Mouse (Mus musculus) midbrain, embryonic 14.5 days (tissue): Measurements from ENCODE around the gene Mcoln3. TPM values are rescaled to one million over a fixed set of nuclear protein-coding genes. Genes with fewer than 3 reads are reported as not detected.

Experiments used
- ATAC-seq: fragments of 200-750 bp; cut with Nextera tagmentation; 2 replicates; pipeline ENCODE4 v1.8.0; 2017; ENCODE audit warnings: moderate number of reproducible peaks, moderate library complexity; ENCODE audit not compliant: low FRiP score, low TSS enrichment
- DNase-seq: peaks from one replicate; pipeline ENCODE4 v3.0.0-alpha.2; 2015
- H3K27ac ChIP-seq: fragments of 300-500 bp; sonication (generic); replicated peaks from 2 replicates; pipeline ENCODE4 v1.5.1; 2014; ENCODE audit warnings: mild to moderate bottlenecking, low read depth, low read length, moderate library complexity
- H3K27me3 ChIP-seq: fragments of 300-500 bp; sonication (generic); 2 replicates; pipeline ENCODE4 v1.6.1; 2014; ENCODE audit warnings: low read length, control low read depth, mixed read lengths; ENCODE audit not compliant: control insufficient read depth, insufficient read depth
- H3K36me3 ChIP-seq: fragments of 300-500 bp; sonication (generic); 2 replicates; pipeline ENCODE4 v1.6.1; 2014; ENCODE audit warnings: low read length, control low read depth; ENCODE audit not compliant: control insufficient read depth, insufficient read depth
- H3K4me1 ChIP-seq: fragments of 300-500 bp; sonication (generic); 2 replicates; pipeline ENCODE4 v1.6.1; 2014; ENCODE audit warnings: mild to moderate bottlenecking, antibody characterized with exemption, low read length, control low read depth; ENCODE audit not compliant: control insufficient read depth, insufficient read depth
- H3K4me2 ChIP-seq: fragments of 300-500 bp; sonication (generic); 2 replicates; pipeline ENCODE4 v1.6.1; 2014; ENCODE audit warnings: mild to moderate bottlenecking, low read length, moderate library complexity
- H3K4me3 ChIP-seq: fragments of 300-500 bp; sonication (generic); replicated peaks from 2 replicates; pipeline ENCODE4 v1.5.1; 2014; ENCODE audit warnings: low read depth, low read length
- H3K9ac ChIP-seq: fragments of 300-500 bp; sonication (generic); replicated peaks from 2 replicates; pipeline ENCODE4 v1.6.1; 2014; ENCODE audit warnings: mild to moderate bottlenecking, low read length, moderate library complexity
- H3K9me3 ChIP-seq: fragments of 300-500 bp; sonication (generic); 2 replicates; pipeline ENCODE4 v1.6.1; 2016; ENCODE audit warnings: low read length, control low read depth, mixed read lengths; ENCODE audit not compliant: control insufficient read depth
- WGBS: fragments of 180-500 bp; shearing (Covaris S2); extraction: QIAGEN DNeasy Blood & Tissue Kit; methylation state at CpG from one replicate; pipeline ENCODE4 v1.1.7; 2014; 5-methylcytosine and 5-hydroxymethylcytosine counted together
- polyA plus RNA-seq: library from polyadenylated mRNA; unstranded; fragments of >200 nt; fragmentation: Nextera tagmentation; extraction: Ambion mirVana; gene quantifications from 2 replicates; pipeline ENCODE4 v1.2.1, GENCODE M21; 2014

The Mcoln3 gene
- polyA plus RNA-seq, 1 experiment from 2014 or later: 0.61 TPM

DNA sequence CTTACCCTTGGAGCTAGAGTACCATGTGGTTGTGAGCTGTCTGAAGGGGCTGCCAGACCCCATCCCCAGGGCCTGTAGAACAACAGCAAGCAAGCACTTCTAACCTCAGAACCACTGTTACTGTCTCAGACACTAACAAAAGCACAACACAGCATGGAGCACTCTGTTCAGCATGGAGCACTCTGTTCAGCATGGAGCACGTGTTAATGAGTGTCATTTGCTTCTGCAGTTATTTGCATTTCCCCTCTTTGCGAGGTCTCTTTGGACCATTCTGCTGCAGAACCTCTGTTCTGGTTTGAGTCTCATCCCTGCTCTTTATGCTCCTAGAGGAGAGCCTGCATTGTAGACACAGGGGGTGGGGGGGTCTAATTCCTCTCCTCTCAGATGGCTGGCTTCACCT is 35.7 kb downstream of the Mcoln3 start:
- WGBS: 75% methylated on average over 2 of the region's 2 CpGs
- ATAC-seq: no peak
- H3K9ac ChIP-seq: no peak overlapping the region

DNA sequence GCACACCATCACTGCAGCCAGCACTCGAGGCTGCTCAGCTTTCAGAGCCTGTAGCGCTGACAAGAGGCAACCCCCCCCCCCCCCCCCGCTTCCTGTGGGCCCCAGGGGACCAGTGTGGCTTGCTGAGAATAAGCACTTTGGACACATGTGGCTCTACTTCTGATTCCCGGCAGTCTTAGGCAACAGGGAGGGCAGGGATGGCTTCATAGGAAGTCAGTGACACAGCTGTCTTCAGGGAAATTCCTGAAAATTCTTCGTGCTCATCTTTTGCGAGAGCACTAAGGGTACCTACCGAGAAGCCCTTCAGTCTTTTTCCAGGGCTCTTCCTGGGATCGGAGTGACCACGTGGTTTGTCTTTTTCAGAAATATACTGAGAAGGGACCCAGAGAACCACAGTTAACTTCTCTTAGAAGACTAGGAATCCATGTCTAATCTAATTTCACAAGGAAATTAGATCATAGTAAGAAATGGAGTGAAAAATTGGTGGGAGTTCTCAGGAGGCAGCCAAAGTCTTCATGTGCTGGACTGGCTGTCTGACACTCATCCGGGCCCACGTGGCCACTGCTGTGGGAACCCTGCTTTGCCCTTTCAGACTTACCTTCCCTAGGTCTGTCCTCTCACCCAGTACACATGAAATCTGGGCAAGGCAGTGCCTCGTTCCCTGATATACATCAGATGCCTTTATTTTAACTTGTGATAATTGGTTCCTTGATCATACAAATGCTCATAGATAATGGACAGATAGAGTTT is 36.8 kb downstream of the Mcoln3 start:
- no peaks in the 10 kb centered on the region for H3K36me3 ChIP-seq
- H3K27me3 ChIP-seq: peaks cover 25% of the 10 kb centered on the region
- H3K9ac ChIP-seq: no peak overlapping the region
- peaks cover 8% of the 10 kb centered on the region; the same call in 1 of the 2 replicates for H3K4me1 ChIP-seq
- no peak overlapping the region for H3K4me3 ChIP-seq
- no peak; the same call in 1 of the 2 replicates for ATAC-seq
- H3K9me3 ChIP-seq: no peaks in the 10 kb centered on the region
- 19% methylated on average over 12 of the region's 12 CpGs for WGBS
- peak overlapping the region; percentile 8; the same call in 1 of the 2 replicates for H3K4me2 ChIP-seq
- DNase-seq: peak; percentile 37
- no peak overlapping the region for H3K27ac ChIP-seq

More for the DNA sequence above, 35.7 kb downstream of the Mcoln3 start:
- H3K27ac ChIP-seq: no peak overlapping the region
- H3K36me3 ChIP-seq: no peaks in the 10 kb centered on the region
- no peak for DNase-seq
- no peaks in the 10 kb centered on the region for H3K9me3 ChIP-seq
- no peak overlapping the region for H3K4me3 ChIP-seq
- peaks cover 26% of the 10 kb centered on the region for H3K27me3 ChIP-seq
- H3K4me1 ChIP-seq: peaks cover 8% of the 10 kb centered on the region; the same call in 1 of the 2 replicates
- no peak overlapping the region for H3K4me2 ChIP-seq

DNA sequence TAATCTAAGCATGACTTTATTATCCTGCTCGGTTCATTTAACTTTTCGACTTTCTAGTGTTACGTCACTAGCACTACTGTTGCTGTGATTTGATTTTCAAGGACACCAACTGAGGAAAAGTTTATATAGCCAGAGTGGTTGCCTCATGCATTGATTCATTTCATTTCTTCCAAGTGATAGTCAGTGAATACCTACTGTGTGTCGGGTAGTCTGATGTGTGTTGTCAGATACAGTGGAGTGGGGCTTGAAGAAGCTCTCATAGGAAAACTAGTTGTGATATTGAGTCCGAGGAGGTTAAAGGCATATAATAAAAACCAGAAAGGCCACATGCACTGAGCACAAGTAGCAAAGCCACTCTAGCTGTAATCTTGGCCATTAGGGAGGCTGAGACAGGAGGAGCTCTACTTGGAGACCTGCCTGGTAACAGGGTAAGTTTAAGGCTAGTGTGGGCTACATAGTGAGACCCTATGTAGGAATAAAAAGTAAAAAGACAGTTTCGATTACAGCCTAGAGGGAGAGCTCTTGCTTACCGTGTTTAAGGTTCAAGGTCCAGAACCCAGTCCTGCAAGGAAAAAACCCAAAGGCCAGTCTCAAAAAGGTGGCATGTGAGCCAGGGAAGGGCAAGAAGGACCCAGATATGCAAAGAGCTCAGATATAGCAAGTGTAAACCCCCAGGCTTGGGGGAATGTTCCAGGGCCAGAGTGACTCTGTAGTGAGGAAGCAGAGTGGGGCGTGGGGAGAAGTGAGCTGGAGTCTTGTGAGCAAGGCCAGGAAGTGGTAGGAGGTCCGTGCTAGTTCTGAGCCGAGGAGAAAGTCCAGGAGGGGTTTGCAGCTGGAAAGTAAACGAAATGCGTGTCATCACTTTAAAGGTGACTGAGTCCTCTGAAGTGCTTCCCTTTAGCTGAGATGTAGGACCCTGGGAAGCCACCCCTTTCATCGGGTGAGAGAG is 38.7 kb downstream of the Mcoln3 start:
- Histone ChIP-seq H3K36me3 (no peaks in the 10 kb centered on the region), H3K4me2 (no peak overlapping the region), H3K27ac (no peak overlapping the region), H3K9ac (no peak overlapping the region), H3K4me3 (no peak overlapping the region), H3K4me1 (no peaks in the 10 kb centered on the region), H3K27me3 (peaks cover 8% of the 10 kb centered on the region), H3K9me3 (no peaks in the 10 kb centered on the region)
- DNase-seq (no peak), ATAC-seq (no peak)
- WGBS: 85% methylated on average over 13 of the region's 13 CpGs

DNA sequence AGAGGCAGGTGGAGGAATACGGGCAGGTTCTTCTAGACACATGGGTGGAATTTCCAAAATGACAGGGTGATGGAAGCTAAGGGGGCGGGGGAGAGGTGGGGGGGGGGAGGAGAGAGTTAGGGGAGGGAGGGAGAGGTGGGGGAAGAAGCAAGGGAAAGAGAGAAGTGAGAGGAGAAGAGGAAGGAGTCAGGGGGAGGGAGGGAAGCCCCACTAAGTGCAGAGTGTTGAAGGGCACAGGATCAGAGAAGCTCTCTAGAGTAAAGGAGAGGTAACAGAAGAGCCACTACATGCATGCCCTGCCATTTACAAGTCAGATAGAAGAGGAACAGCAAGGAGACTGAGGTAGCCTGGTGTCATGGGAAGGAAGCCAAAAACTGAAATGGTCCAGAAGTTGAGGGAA is 39.6 kb downstream of the Mcoln3 start:
- H3K27ac ChIP-seq: no peak overlapping the region
- no peak overlapping the region for H3K4me2 ChIP-seq
- no peaks in the 10 kb centered on the region for H3K4me1 ChIP-seq
- DNase-seq (no peak), ATAC-seq (no peak)
- H3K27me3 ChIP-seq: peaks cover under 1% of the 10 kb centered on the region
- no peak overlapping the region for H3K9ac ChIP-seq
- no peak overlapping the region for H3K4me3 ChIP-seq
- H3K36me3 ChIP-seq: no peaks in the 10 kb centered on the region
- WGBS: 76% methylated on average over 2 of the region's 2 CpGs
- H3K9me3 ChIP-seq: no peaks in the 10 kb centered on the region

DNA sequence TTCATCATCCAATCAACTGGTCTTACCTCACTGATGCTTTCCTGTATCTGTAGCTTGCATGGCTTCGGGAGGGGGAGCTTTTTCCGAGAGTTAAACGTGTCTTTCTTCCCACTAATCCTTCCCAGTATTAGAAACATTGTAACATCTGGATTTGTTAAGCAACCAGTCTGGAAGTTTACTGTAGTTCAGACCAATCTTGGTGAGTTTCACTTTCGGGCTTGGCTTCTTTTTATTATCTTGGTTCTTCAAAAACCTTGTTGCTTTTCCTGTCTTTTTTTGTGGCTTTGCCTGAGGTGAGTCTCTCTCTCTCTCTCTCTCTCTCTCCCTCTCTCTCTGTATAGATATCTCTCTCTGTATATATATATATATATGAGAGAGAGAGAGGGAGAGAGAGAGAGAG is 40.8 kb downstream of the Mcoln3 start:
- Histone ChIP-seq H3K27me3 (no peaks in the 10 kb centered on the region; the same call in 1 of the 2 replicates), H3K9me3 (no peaks in the 10 kb centered on the region), H3K4me2 (no peak overlapping the region), H3K36me3 (no peaks in the 10 kb centered on the region), H3K4me1 (no peaks in the 10 kb centered on the region), H3K27ac (no peak overlapping the region), H3K4me3 (no peak overlapping the region), H3K9ac (no peak overlapping the region)
- no peak for ATAC-seq
- DNase-seq: no peak
- WGBS: 76% methylated on average over 4 of the region's 4 CpGs

DNA sequence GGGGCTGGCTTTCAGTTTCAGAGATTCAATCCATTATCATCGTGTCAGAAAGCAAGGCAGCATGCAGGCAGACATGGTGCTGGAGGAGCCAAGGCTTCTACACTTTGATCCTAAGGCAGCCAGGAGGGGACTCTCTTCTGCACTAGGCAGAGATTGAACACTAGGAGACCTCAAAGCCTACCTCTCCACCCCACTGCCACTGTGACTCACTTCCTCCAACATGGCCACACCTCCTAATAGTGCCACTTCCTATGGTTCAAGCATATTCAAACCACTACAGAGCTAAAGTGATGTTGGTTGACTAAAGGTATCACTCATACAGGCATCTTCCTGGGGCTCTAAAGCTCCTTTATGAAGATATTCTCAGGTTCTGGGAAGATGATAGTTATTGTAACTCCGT is 42.1 kb downstream of the Mcoln3 start:
- no peak overlapping the region for H3K4me2 ChIP-seq
- no peaks in the 10 kb centered on the region for H3K9me3 ChIP-seq
- DNase-seq (no peak), ATAC-seq (no peak)
- H3K4me1 ChIP-seq: no peaks in the 10 kb centered on the region
- 85% methylated on average over 2 of the region's 2 CpGs for WGBS
- no peaks in the 10 kb centered on the region; the same call in 1 of the 2 replicates for H3K27me3 ChIP-seq
- no peaks in the 10 kb centered on the region for H3K36me3 ChIP-seq
- no peak overlapping the region for H3K9ac ChIP-seq
- H3K27ac ChIP-seq: no peak overlapping the region
- H3K4me3 ChIP-seq: no peak overlapping the region

DNA sequence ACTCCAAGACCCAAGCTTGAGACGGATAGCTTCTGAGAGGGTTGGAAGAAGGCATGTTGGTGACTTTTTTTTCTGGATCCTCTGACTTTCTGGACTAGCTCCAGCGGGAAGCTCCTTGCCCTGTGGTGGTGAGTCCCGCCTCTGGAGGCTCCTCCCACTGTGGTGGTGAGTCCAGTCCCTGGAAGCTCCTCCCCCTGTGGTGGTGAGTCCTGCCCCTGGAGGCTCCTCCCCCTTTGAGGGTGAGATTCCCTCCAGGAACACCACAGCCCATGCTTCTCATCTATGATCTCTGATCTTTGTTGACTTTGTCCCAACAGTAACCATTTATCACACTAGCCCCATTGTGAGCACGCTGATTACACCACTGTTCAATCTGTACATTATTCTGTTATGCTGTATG is 44.9 kb downstream of the Mcoln3 start:
- no peaks in the 10 kb centered on the region for H3K9me3 ChIP-seq
- no peaks in the 10 kb centered on the region for H3K36me3 ChIP-seq
- DNase-seq (no peak), ATAC-seq (no peak)
- no peak overlapping the region for H3K9ac ChIP-seq
- H3K27me3 ChIP-seq: no peaks in the 10 kb centered on the region
- H3K4me2 ChIP-seq: no peak overlapping the region
- no peak overlapping the region for H3K4me3 ChIP-seq
- 84% methylated on average over 4 of the region's 4 CpGs for WGBS
- H3K27ac ChIP-seq: no peak overlapping the region
- H3K4me1 ChIP-seq: no peaks in the 10 kb centered on the region

DNA sequence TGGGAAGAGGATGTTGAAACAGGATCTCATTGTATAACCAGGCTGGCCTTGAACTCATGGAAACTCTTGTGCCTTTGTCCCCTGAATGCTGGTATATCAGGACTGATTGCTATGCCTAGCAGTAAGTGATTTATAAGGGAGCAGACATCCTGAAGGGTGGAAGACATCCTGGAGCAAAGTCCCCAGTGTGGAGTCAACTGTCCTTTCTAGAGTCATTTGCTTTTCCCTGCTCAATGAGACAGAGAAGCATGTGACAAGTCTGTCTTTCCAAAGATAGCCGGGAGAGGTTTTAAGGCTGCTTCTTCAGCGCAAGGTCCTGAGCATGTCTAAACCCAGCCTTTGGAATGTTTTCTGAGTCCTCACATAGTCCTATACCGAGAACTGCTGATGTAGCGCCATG is 52.1 kb downstream of the Mcoln3 start:
- H3K27ac ChIP-seq: no peak overlapping the region
- H3K9ac ChIP-seq: no peak overlapping the region
- H3K4me1 ChIP-seq: no peaks in the 10 kb centered on the region
- H3K9me3 ChIP-seq: no peaks in the 10 kb centered on the region
- WGBS: 86% methylated on average over 4 of the region's 4 CpGs
- no peaks in the 10 kb centered on the region for H3K36me3 ChIP-seq
- no peaks in the 10 kb centered on the region for H3K27me3 ChIP-seq
- DNase-seq (no peak), ATAC-seq (no peak)
- H3K4me3 ChIP-seq: no peak overlapping the region
- H3K4me2 ChIP-seq: no peak overlapping the region
